Comparison of ENCODE assay signal across 9 mouse cellular contexts in genomic region chr16:8670041-8671035, GRCm38 (mm10). TPM values are rescaled to one million over a fixed set of nuclear protein-coding genes. Genes with fewer than 3 reads are reported as not detected.
A peak's percentile ranks its signal among the peaks of the same experiment; 100 is the strongest.
DNase-seq lines count a peak whose midpoint lies in the region; ATAC-seq lines count a peak whose summit lies in the region.
"Had no signal": no experiment of that assay in that cellular context is flagged by ENCODE, and none has a peak within 500 bp of the region (broad histone marks: within the 10 kb centered on the region; RNA-seq: fewer than 3 reads in every experiment).

No protein-coding gene starts in this region.

- peaks cover 7% of the 10 kb centered on the region for H3K36me3 ChIP-seq in heart, embryonic 13.5 days
- peaks cover 39% of the 10 kb centered on the region for H3K36me3 ChIP-seq in hindbrain, embryonic 10.5 days
- peaks cover 37% of the 10 kb centered on the region for H3K36me3 ChIP-seq in midbrain, embryonic 10.5 days

- no peak for DNase-seq in heart, postnatal 36 days
- DNase-seq in adrenal gland, postnatal 36 days, result peak; percentile 30 to 59
- DNase-seq in hindbrain, embryonic 10.5 days (ENCODE audit: low spot score), result peak; percentile 79
- DNase-seq in midbrain, embryonic 10.5 days (ENCODE audit: low spot score), result peak; percentile 84
- no peak for DNase-seq in ovary, adult 18-20 months (ENCODE audit: low spot score)
- no peak for DNase-seq in thymus, postnatal 4 days

- peak overlapping the region; percentile 82 for H3K9ac ChIP-seq in heart, embryonic 13.5 days

- peaks cover 72% of the 10 kb centered on the region for H3K4me1 ChIP-seq in heart, embryonic 13.5 days
- peaks cover 67% of the 10 kb centered on the region for H3K4me1 ChIP-seq in hindbrain, embryonic 10.5 days (replicated peaks)
- peaks cover 70% of the 10 kb centered on the region for H3K4me1 ChIP-seq in midbrain, embryonic 10.5 days

- ATAC-seq in heart, embryonic 13.5 days (ENCODE audit: extremely low read depth, insufficient number of reproducible peaks, low FRiP score, low TSS enrichment), result no peak
- no peak for ATAC-seq in granulocyte monocyte progenitor cell, adult 5-6 weeks (replicated peaks; ENCODE audit: poor library complexity, severe bottlenecking)

- peak overlapping the region; percentile 79 for H3K4me2 ChIP-seq in heart, embryonic 13.5 days

- intact Hi-C loops in heart, postnatal 36 days (cut with DNase I), result no loop called here

- peaks cover 8% of the 10 kb centered on the region for H3K27me3 ChIP-seq in heart, embryonic 13.5 days (replicated peaks)
- H3K27me3 ChIP-seq in hindbrain, embryonic 10.5 days (ENCODE audit: insufficient read depth, poor library complexity, severe bottlenecking), result peaks cover 17% of the 10 kb centered on the region
- H3K27me3 ChIP-seq in midbrain, embryonic 10.5 days (ENCODE audit: low read depth, poor library complexity, severe bottlenecking), result peaks cover 19% of the 10 kb centered on the region
- H3K27me3 ChIP-seq: Patski had no signal

- H3K27ac ChIP-seq in heart, embryonic 13.5 days (replicated peaks), result peak overlapping the region; percentile 85
- H3K27ac ChIP-seq in hindbrain, embryonic 10.5 days, result peak overlapping the region; percentile 93
- peak overlapping the region; percentile 89 for H3K27ac ChIP-seq in midbrain, embryonic 10.5 days (replicated peaks)

- WGBS in heart, embryonic 13.5 days, result 11% methylated on average over 14 of the region's 15 CpGs
- 4% methylated on average over 15 of the region's 15 CpGs for WGBS in hindbrain, embryonic 10.5 days
- WGBS in midbrain, embryonic 10.5 days, result 3% methylated on average over 14 of the region's 15 CpGs

- peak overlapping the region; percentile 69 for H3K4me3 ChIP-seq in heart, embryonic 13.5 days
- H3K4me3 ChIP-seq in hindbrain, embryonic 10.5 days, result peak overlapping the region; percentile 78
- H3K4me3 ChIP-seq in midbrain, embryonic 10.5 days, result peak overlapping the region; percentile 66

- no peaks in the 10 kb centered on the region for H3K9me3 ChIP-seq in heart, embryonic 13.5 days
- H3K9me3 ChIP-seq in hindbrain, embryonic 10.5 days, result no peaks in the 10 kb centered on the region
- no peaks in the 10 kb centered on the region for H3K9me3 ChIP-seq in midbrain, embryonic 10.5 days (replicated peaks)

RNA-seq across cellular contexts. Expression of gene Carhsp1, which starts 1.6 kb away (rescaled TPM):
- 87.2 and 90.0 TPM in 2 replicates for polyA plus RNA-seq in heart, embryonic 13.5 days (2015; fragmentation: Nextera tagmentation; extraction: Ambion mirVana)
- total RNA-seq in heart, postnatal 36 days (2021), result 10 to 100 TPM; 16.9 to 18.0 TPM
- 100 to 1,000 TPM in 1 of 2 experiments, 10 to 100 TPM in 1; 50.0 to 107 TPM for total RNA-seq in adrenal gland, postnatal 36 days (2021)
- 187 and 235 TPM in 2 replicates for polyA plus RNA-seq in hindbrain, embryonic 10.5 days (2016; fragmentation: Nextera tagmentation; extraction: Ambion mirVana)
- 197 and 253 TPM in 2 replicates for polyA plus RNA-seq in midbrain, embryonic 10.5 days (2016; fragmentation: Nextera tagmentation; extraction: Ambion mirVana)
- 4.0 and 9.1 TPM in 2 replicates for total RNA-seq in granulocyte monocyte progenitor cell, adult 5-6 weeks (2014; fragmentation: Nextera tagmentation)
- total RNA-seq in granulocyte monocyte progenitor cell, adult 5-6 weeks (2017), result 3.9 and 6.2 TPM in 2 replicates

RNA-seq across cellular contexts. Expression of gene Gm5767, which starts 10.2 kb away (rescaled TPM):
- not detected in 2 replicates for polyA plus RNA-seq in heart, embryonic 13.5 days (2015; fragmentation: Nextera tagmentation; extraction: Ambion mirVana)
- not detected for total RNA-seq in heart, postnatal 36 days (2021)
- total RNA-seq in adrenal gland, postnatal 36 days (2021), result not detected
- polyA plus RNA-seq in hindbrain, embryonic 10.5 days (2016; fragmentation: Nextera tagmentation; extraction: Ambion mirVana), result not detected in 2 replicates
- not detected in 2 replicates for polyA plus RNA-seq in midbrain, embryonic 10.5 days (2016; fragmentation: Nextera tagmentation; extraction: Ambion mirVana)
- not detected in 2 replicates for total RNA-seq in granulocyte monocyte progenitor cell, adult 5-6 weeks (2014; fragmentation: Nextera tagmentation)
- total RNA-seq in granulocyte monocyte progenitor cell, adult 5-6 weeks (2017), result not detected in 2 replicates
- polyA plus RNA-seq: Patski had no signal

RNA-seq across cellular contexts. Expression of gene Tmem186, which starts 32.8 kb away (rescaled TPM):
- polyA plus RNA-seq in heart, embryonic 13.5 days (2015; fragmentation: Nextera tagmentation; extraction: Ambion mirVana), result 15.3 and 16.9 TPM in 2 replicates
- 10 to 100 TPM; 16.7 to 16.8 TPM for total RNA-seq in heart, postnatal 36 days (2021)
- total RNA-seq in adrenal gland, postnatal 36 days (2021), result 10 to 100 TPM; 17.1 to 21.1 TPM
- polyA plus RNA-seq in hindbrain, embryonic 10.5 days (2016; fragmentation: Nextera tagmentation; extraction: Ambion mirVana), result 22.8 and 23.8 TPM in 2 replicates
- polyA plus RNA-seq in midbrain, embryonic 10.5 days (2016; fragmentation: Nextera tagmentation; extraction: Ambion mirVana), result 25.7 and 27.9 TPM in 2 replicates
- total RNA-seq in granulocyte monocyte progenitor cell, adult 5-6 weeks (2014; fragmentation: Nextera tagmentation), result 9.1 and 10.4 TPM in 2 replicates
- 13.9 and 21.9 TPM in 2 replicates for total RNA-seq in granulocyte monocyte progenitor cell, adult 5-6 weeks (2017)

RNA-seq across cellular contexts. Expression of gene Pmm2, which starts 32.9 kb away (rescaled TPM):
- polyA plus RNA-seq in heart, embryonic 13.5 days (2015; fragmentation: Nextera tagmentation; extraction: Ambion mirVana), result 38.1 and 42.2 TPM in 2 replicates
- 10 to 100 TPM; 33.5 to 36.0 TPM for total RNA-seq in heart, postnatal 36 days (2021)
- total RNA-seq in adrenal gland, postnatal 36 days (2021), result 10 to 100 TPM; 44.2 to 50.2 TPM
- 45.3 and 48.9 TPM in 2 replicates for polyA plus RNA-seq in hindbrain, embryonic 10.5 days (2016; fragmentation: Nextera tagmentation; extraction: Ambion mirVana)
- 50.5 and 51.9 TPM in 2 replicates for polyA plus RNA-seq in midbrain, embryonic 10.5 days (2016; fragmentation: Nextera tagmentation; extraction: Ambion mirVana)
- 59.0 and 70.4 TPM in 2 replicates for total RNA-seq in granulocyte monocyte progenitor cell, adult 5-6 weeks (2014; fragmentation: Nextera tagmentation)
- total RNA-seq in granulocyte monocyte progenitor cell, adult 5-6 weeks (2017), result 45.5 and 59.1 TPM in 2 replicates

Comparison
In these comparisons a context has a peak if more than half of its experiments do, and no peak if none do; other contexts are left out.
1. DNase-seq: peak in adrenal gland, postnatal 36 days (2 of 2), hindbrain, embryonic 10.5 days (single experiment) and midbrain, embryonic 10.5 days (single experiment); none in heart, postnatal 36 days (0 of 2), ovary, adult 18-20 months (single experiment) and thymus, postnatal 4 days (single experiment).
2. Peak in every context shown above with its lines, with median percentiles within 50 percentile points of each other: H3K27ac ChIP-seq and H3K4me3 ChIP-seq.